Mouse (Mus musculus) midbrain, embryonic 13.5 days (tissue): ENCODE measurements around the gene Plac9b. TPM values are rescaled to one million over a fixed set of nuclear protein-coding genes. Genes with fewer than 3 reads are reported as not detected.
"Not testable (repeated sequence)": the region's sequence is repeated elsewhere in the genome, so short reads cannot be mapped to it uniquely, and the experiment has no call there.

ENCODE experiments used
- ATAC-seq: fragments of 200-750 bp; cut with Nextera tagmentation; 2 replicates; pipeline ENCODE4 v1.8.0; 2017; ENCODE audit warnings: mild to moderate bottlenecking, moderate TSS enrichment, moderate library complexity
- H3K27ac ChIP-seq: fragments of 300-500 bp; sonication (generic); 2 replicates; pipeline ENCODE4 v1.5.1; 2015; ENCODE audit warnings: inconsistent platforms, mild to moderate bottlenecking, moderate library complexity
- H3K27me3 ChIP-seq: fragments of 300-500 bp; sonication (generic); 2 replicates; pipeline ENCODE4 v1.6.1; 2015; ENCODE audit warnings: mild to moderate bottlenecking, inconsistent platforms
- H3K36me3 ChIP-seq: fragments of 300-500 bp; sonication (generic); 2 replicates; pipeline ENCODE4 v1.6.1; 2015; ENCODE audit warnings: mild to moderate bottlenecking, inconsistent platforms
- H3K4me1 ChIP-seq: fragments of 300-500 bp; sonication (generic); replicated peaks from 2 replicates; pipeline ENCODE4 v1.6.1; 2015; ENCODE audit warnings: inconsistent platforms
- H3K4me2 ChIP-seq: fragments of 300-500 bp; sonication (generic); replicated peaks from 2 replicates; pipeline ENCODE4 v1.6.1; 2015; ENCODE audit warnings: moderate library complexity, mild to moderate bottlenecking, inconsistent platforms
- H3K4me3 ChIP-seq: fragments of 300-500 bp; sonication (generic); replicated peaks from 2 replicates; pipeline ENCODE4 v1.5.1; 2015; ENCODE audit warnings: mild to moderate bottlenecking, inconsistent platforms
- H3K9ac ChIP-seq: fragments of 300-500 bp; sonication (generic); replicated peaks from 2 replicates; pipeline ENCODE4 v1.6.1; 2015; ENCODE audit warnings: mild to moderate bottlenecking, inconsistent platforms
- H3K9me3 ChIP-seq: fragments of 300-500 bp; sonication (generic); 2 replicates; pipeline ENCODE4 v1.6.1; 2016; ENCODE audit warnings: mild to moderate bottlenecking, inconsistent platforms
- WGBS: fragments of 180-500 bp; shearing (Covaris S2); methylation state at CpG from one replicate; pipeline ENCODE4 v1.1.7; 2015; 5-methylcytosine and 5-hydroxymethylcytosine counted together
- polyA plus RNA-seq: library from polyadenylated mRNA; unstranded; fragments of >200 nt; fragmentation: Nextera tagmentation; extraction: Ambion mirVana; gene quantifications from 2 replicates; pipeline ENCODE4 v1.2.1, GENCODE M21; 2015

Gene Plac9b
- polyA plus RNA-seq: 5.8 and 6.3 TPM in 2 replicates

DNA sequence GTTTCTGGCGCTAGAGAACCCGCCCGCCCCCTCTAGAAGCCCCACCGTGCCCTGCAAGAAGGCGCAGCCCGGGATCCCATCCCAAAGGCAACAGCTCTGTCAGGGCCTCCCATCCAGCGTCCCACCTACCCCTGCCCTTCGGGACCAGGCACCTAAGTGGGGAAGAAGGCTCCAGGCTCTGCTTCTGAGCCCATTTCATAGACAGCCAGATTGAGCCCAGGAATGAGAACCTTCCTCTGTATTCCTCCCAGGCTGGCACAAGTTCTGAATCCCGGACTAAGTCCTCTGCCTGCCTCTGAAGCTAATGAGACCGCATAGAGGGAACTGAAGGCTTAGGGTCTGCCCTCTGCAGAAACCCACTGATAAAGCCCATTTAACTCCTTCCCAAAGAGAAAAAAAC, at the start of gene Plac9b:
Plac9b (minus strand) TSS at position 101 of the 400 bp plus-strand sequence.
- H3K9ac ChIP-seq, H3K27me3 ChIP-seq, H3K36me3 ChIP-seq, H3K4me1 ChIP-seq, H3K4me3 ChIP-seq, H3K9me3 ChIP-seq, ATAC-seq, H3K4me2 ChIP-seq, H3K27ac ChIP-seq: not testable (repeated sequence)
- WGBS: no CpG with 5 or more reads among the region's 10 CpGs

DNA sequence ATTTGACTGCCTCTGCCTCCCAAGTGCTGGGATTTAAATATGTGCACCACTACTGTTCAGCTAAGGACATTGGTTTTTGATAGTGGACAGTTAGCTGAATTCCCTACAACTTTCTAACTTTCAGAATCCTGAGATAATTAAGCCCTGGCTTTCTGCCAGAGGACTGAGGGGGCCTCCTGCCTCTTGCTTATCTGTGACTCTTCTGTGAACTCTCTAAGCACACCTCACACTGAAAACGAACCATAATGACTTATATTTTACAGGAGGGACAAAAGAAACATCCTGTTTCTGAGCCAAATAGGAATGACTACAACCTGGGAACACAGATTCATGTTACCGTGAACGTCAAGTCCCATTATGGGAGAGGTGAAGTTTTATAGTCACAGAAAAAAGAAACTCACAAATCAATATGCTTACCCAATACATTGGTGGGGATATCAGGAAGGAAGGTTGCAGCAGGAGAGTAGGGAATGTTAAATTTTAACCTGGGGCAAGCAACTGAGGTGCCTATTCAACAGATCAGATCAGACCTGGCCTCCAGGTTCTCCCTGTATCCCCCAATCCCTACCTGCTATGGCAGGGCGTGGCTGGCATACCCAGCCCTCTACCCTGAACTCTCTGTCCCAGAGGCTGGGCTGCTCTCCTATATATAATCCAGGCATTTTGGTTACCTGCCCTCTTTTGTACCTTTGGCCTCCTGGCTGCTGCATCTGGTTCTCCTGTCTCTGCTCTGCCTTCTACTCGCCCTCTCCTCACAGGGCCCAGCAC, 34.1 kb upstream of the Plac9b start:
- H3K9me3 ChIP-seq, H3K9ac ChIP-seq, H3K27me3 ChIP-seq, H3K4me3 ChIP-seq, H3K4me1 ChIP-seq, H3K27ac ChIP-seq, ATAC-seq, H3K36me3 ChIP-seq, H3K4me2 ChIP-seq: not testable (repeated sequence)
- WGBS: no CpG with 5 or more reads among the region's 5 CpGs

GRCm38 (mm10) chr14:26206926-26207247, 24.6 kb upstream of the Plac9b start, which contains the start of gene Tmem254b:
Tmem254b (minus strand) TSS chr14:26207041.
- not testable (repeated sequence) for H3K4me3 ChIP-seq, H3K9ac ChIP-seq, H3K36me3 ChIP-seq, H3K27me3 ChIP-seq, H3K4me1 ChIP-seq, H3K27ac ChIP-seq, H3K4me2 ChIP-seq, H3K9me3 ChIP-seq
- peak; percentile 82; the same call in 1 of the 2 replicates for ATAC-seq
- WGBS: no CpG with 5 or more reads among the region's 10 CpGs

DNA sequence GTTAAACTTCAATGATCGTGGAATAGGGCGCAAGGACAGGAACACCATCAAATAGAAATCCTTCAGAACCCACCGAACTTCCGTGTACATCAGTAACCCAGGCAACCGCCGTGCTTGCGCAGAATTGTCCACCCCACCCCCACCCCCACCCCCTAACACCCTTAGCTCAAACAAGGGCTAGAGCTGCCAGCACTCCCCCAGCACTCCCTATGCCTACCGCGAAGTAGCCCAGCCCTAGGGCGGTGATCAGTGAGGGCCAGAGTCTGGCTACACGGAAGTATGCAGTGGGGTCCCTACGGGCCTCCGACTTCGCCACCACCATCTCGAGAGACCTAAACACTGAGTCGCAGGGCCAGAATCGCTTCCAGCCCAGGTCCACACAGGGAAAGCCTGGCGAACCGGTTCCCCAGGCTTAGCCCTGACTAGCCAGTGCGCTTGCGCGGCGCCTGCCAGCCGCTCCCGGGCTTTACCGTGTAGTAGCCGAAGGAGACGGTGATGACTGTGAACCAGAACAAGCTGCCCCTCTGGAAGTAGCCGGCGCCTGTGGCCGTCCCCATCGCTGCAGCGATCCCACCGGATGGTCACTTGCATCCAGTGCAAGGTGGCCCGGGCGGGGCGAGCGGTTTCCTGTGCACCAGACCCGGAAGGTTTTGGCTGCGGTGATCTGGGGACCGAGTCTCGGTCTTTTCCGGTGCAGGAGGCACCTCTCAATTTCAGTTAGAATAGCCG, 24.1 kb upstream of the Plac9b start:
- not testable (repeated sequence) for H3K36me3 ChIP-seq, H3K4me3 ChIP-seq, H3K9me3 ChIP-seq, H3K4me1 ChIP-seq, H3K9ac ChIP-seq, H3K27ac ChIP-seq, H3K4me2 ChIP-seq, H3K27me3 ChIP-seq
- WGBS: no CpG with 5 or more reads among the region's 44 CpGs
- ATAC-seq: peak; percentile 93

DNA sequence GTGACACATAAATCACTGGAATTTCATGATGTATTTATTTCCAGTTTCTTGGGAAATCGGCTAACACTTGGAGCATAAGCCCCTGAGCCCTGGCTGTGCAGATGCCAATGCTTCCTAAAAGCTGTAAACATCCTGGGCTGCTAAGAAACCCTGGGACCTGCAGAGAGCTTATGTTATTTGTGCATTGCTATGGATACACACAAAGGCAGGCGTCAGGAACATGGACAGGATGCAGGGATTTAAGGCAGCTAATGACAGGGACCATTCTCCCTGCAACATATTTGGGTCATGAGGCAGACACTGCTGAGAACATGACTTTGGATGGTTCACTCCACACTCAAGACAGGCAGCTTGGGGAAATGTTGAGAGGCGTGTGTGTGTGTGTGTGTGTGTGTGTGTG, 15.6 kb upstream of the Plac9b start:
- H3K4me2 ChIP-seq, H3K27ac ChIP-seq, ATAC-seq, H3K4me1 ChIP-seq, H3K9ac ChIP-seq, H3K36me3 ChIP-seq, H3K27me3 ChIP-seq, H3K9me3 ChIP-seq, H3K4me3 ChIP-seq: not testable (repeated sequence)
- no CpG with 5 or more reads among the region's 3 CpGs for WGBS

GRCm38 (mm10) chr14:26188361-26188760, 6.1 kb upstream of the Plac9b start:
- H3K9me3 ChIP-seq, H3K27me3 ChIP-seq, H3K4me3 ChIP-seq, ATAC-seq, H3K4me2 ChIP-seq, H3K9ac ChIP-seq, H3K4me1 ChIP-seq, H3K36me3 ChIP-seq, H3K27ac ChIP-seq: not testable (repeated sequence)
- WGBS: no CpG with 5 or more reads among the region's 8 CpGs

GRCm38 (mm10) chr14:26186638-26187037, 4.4 kb upstream of the Plac9b start:
- WGBS: no CpG with 5 or more reads among the region's 9 CpGs
- not testable (repeated sequence) for H3K9me3 ChIP-seq, H3K27me3 ChIP-seq, H3K27ac ChIP-seq, H3K4me1 ChIP-seq, H3K4me2 ChIP-seq, H3K36me3 ChIP-seq, ATAC-seq, H3K4me3 ChIP-seq, H3K9ac ChIP-seq

- H3K27ac ChIP-seq, H3K27me3 ChIP-seq, H3K4me1 ChIP-seq, H3K36me3 ChIP-seq, H3K4me3 ChIP-seq, H3K9me3 ChIP-seq, H3K9ac ChIP-seq, ATAC-seq, H3K4me2 ChIP-seq: not testable (repeated sequence)
- no CpG with 5 or more reads among the region's 10 CpGs for WGBS
Measured at GRCm38 (mm10) chr14:26181660-26182059, 620 bp downstream of the Plac9b start.

DNA sequence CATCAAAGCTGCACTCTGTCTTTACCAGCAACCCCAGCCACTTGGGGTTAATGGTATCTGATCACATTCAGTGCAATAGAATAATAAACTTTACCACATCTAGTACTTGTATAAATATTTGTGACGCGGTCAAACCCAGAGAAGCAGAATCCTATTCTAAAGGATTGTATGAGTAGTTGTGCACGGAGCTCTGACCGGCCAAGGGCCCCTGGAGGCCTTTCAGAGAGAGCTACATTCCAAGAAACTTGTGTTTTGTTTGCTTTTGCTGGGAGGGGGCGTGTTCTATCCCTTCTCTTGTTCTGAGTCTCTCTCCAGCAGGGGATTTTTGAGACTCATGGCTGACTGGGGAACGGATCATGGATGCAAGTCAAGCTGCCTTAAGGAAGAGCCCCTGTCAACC, 7.3 kb downstream of the Plac9b start:
- H3K36me3 ChIP-seq, ATAC-seq, H3K4me3 ChIP-seq, H3K4me2 ChIP-seq, H3K9me3 ChIP-seq, H3K27me3 ChIP-seq, H3K4me1 ChIP-seq, H3K9ac ChIP-seq, H3K27ac ChIP-seq: not testable (repeated sequence)
- no CpG with 5 or more reads among the region's 6 CpGs for WGBS

- not testable (repeated sequence) for H3K4me3 ChIP-seq, H3K27ac ChIP-seq, H3K4me2 ChIP-seq, H3K9me3 ChIP-seq, H3K36me3 ChIP-seq, H3K27me3 ChIP-seq, ATAC-seq, H3K4me1 ChIP-seq, H3K9ac ChIP-seq
- WGBS: no CpG with 5 or more reads among the region's 3 CpGs
Measured at GRCm38 (mm10) chr14:26173955-26174354, 8.3 kb downstream of the Plac9b start.

- not testable (repeated sequence) for H3K4me2 ChIP-seq
Measured at GRCm38 (mm10) chr14:26165266-26165665, 17.0 kb downstream of the Plac9b start.

DNA sequence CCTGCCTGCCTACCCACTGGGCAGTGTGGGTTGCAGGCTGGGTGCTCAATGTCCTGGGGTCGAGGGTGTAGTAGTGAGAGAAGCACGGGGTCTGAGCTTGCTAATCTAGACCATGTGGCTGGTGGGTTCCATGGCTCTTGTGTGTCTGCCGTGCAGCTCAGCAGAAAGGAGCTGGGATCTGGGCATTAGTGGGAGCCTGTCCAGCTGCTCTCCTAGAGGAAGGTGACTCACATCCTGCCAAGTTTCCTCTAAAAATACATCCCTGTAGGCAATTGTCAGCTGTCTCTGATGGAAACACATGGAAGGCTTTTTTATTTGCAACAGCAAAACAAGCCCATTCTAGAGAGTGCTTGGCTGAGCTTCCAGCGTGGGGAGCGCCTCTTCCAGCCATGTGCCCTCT, 19.9 kb downstream of the Plac9b start:
- H3K4me1 ChIP-seq, H3K9ac ChIP-seq, H3K27me3 ChIP-seq, H3K27ac ChIP-seq, ATAC-seq, H3K9me3 ChIP-seq, H3K4me2 ChIP-seq, H3K36me3 ChIP-seq, H3K4me3 ChIP-seq: not testable (repeated sequence)
- WGBS: no CpG with 5 or more reads among the region's 5 CpGs

More at GRCm38 (mm10) chr14:26165266-26165665, 17.0 kb downstream of the Plac9b start:
- not testable (repeated sequence) for H3K4me1 ChIP-seq, H3K9ac ChIP-seq, H3K36me3 ChIP-seq, H3K27me3 ChIP-seq, H3K4me3 ChIP-seq, H3K9me3 ChIP-seq, H3K27ac ChIP-seq, ATAC-seq
- WGBS: no CpG with 5 or more reads among the region's 12 CpGs
